Mouse (Mus musculus) forebrain, embryonic 15.5 days (tissue): ENCODE results near the gene Rpn2. TPM values are rescaled to one million over a fixed set of nuclear protein-coding genes. Genes with fewer than 3 reads are reported as not detected.
A peak's percentile ranks its signal among the peaks of the same experiment; 100 is the strongest.

ENCODE experiments used
- ATAC-seq: fragments of 200-750 bp; cut with Nextera tagmentation; replicated peaks from 2 replicates; pipeline ENCODE4 v1.8.0; 2017; ENCODE audit warnings: mild to moderate bottlenecking, moderate TSS enrichment, moderate library complexity
- H3K27ac ChIP-seq: fragments of 300-500 bp; sonication (generic); replicated peaks from 2 replicates; pipeline ENCODE4 v1.5.1; 2015; ENCODE audit warnings: mild to moderate bottlenecking, inconsistent platforms
- H3K27me3 ChIP-seq: fragments of 300-500 bp; sonication (generic); 2 replicates; pipeline ENCODE4 v1.6.1; 2015; ENCODE audit warnings: inconsistent platforms
- H3K36me3 ChIP-seq: fragments of 300-500 bp; sonication (generic); 2 replicates; pipeline ENCODE4 v1.6.1; 2015; ENCODE audit warnings: mild to moderate bottlenecking, inconsistent platforms
- H3K4me1 ChIP-seq: fragments of 300-500 bp; sonication (generic); 2 replicates; pipeline ENCODE4 v1.6.1; 2015; ENCODE audit warnings: inconsistent platforms
- H3K4me2 ChIP-seq: fragments of 300-500 bp; sonication (generic); replicated peaks from 2 replicates; pipeline ENCODE4 v1.6.1; 2015; ENCODE audit warnings: mild to moderate bottlenecking, inconsistent platforms
- H3K4me3 ChIP-seq: fragments of 300-500 bp; sonication (generic); 2 replicates; pipeline ENCODE4 v1.5.1; 2015; ENCODE audit warnings: mild to moderate bottlenecking, inconsistent platforms
- H3K9ac ChIP-seq: fragments of 300-500 bp; sonication (generic); replicated peaks from 2 replicates; pipeline ENCODE4 v1.6.1; 2015; ENCODE audit warnings: mild to moderate bottlenecking, inconsistent platforms
- H3K9me3 ChIP-seq: fragments of 300-500 bp; sonication (generic); 2 replicates; pipeline ENCODE4 v1.6.1; 2016; ENCODE audit warnings: inconsistent platforms
- WGBS: fragments of 180-500 bp; shearing (Covaris S2); methylation state at CpG from one replicate; pipeline ENCODE4 v1.1.7; 2015; ENCODE audit warnings: mixed read lengths; 5-methylcytosine and 5-hydroxymethylcytosine counted together
- polyA plus RNA-seq: library from polyadenylated mRNA; unstranded; fragments of >200 nt; fragmentation: Nextera tagmentation; extraction: Ambion mirVana; gene quantifications from 2 replicates; pipeline ENCODE4 v1.2.1, GENCODE M21; 2015

Rpn2 gene
- polyA plus RNA-seq, 1 experiment from 2014 or later: 187 TPM

DNA sequence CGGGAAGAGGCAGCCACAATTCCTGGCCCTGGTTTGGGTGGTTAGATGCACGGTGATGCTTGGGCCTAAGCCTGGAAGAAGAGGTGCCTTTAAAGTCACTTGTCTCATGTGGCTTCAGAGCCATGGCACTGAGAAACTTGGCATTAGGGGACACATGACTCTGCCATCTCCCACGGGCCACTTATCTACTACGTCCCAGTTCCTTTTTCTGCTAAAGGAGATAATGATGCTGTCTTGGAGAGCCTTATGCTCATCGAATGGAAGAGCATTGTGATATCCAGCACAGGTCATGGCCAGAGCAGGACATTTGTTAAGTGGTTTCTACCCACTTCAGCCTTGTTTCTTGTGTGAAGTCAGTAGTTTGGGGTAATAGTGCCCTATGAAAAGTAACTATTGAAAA, 10.2 kb downstream of the Rpn2 start:
- no peak overlapping the region for H3K4me3 ChIP-seq
- H3K4me1 ChIP-seq: peaks cover 5% of the 10 kb centered on the region; the same call in 1 of the 2 replicates
- H3K27me3 ChIP-seq: no peaks in the 10 kb centered on the region
- no peaks in the 10 kb centered on the region for H3K9me3 ChIP-seq
- H3K9ac ChIP-seq: no peak overlapping the region
- H3K4me2 ChIP-seq: no peak overlapping the region
- 93% methylated on average over 5 of the region's 5 CpGs for WGBS
- ATAC-seq: no peak
- peaks cover 63% of the 10 kb centered on the region for H3K36me3 ChIP-seq
- H3K27ac ChIP-seq: no peak overlapping the region

DNA sequence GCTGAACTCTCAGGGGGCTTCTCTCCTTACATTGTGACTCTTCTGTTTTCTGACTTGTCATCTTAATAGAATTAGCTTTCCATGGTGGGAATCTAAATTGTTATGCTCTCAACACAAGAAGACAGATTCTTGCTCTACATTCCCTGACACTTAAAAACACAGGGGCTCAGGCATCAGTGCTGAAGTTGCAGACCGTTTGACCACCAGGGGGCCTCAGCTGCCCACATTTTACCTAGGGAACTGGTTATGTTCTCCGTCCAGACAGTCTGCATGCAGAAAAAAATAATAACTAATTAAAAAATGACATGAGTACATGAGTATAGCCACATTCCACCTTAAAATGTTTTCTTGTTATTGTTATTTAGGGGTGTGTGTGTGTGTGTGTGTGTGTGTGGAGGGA, 13.3 kb downstream of the Rpn2 start:
- no peak for ATAC-seq
- Histone ChIP-seq H3K4me1 (peaks cover 34% of the 10 kb centered on the region), H3K4me3 (no peak overlapping the region), H3K27me3 (no peaks in the 10 kb centered on the region), H3K36me3 (peaks cover 55% of the 10 kb centered on the region), H3K9me3 (no peaks in the 10 kb centered on the region), H3K27ac (no peak overlapping the region), H3K9ac (no peak overlapping the region), H3K4me2 (no peak overlapping the region)
- WGBS: 3% methylated on average over 2 of the region's 2 CpGs

DNA sequence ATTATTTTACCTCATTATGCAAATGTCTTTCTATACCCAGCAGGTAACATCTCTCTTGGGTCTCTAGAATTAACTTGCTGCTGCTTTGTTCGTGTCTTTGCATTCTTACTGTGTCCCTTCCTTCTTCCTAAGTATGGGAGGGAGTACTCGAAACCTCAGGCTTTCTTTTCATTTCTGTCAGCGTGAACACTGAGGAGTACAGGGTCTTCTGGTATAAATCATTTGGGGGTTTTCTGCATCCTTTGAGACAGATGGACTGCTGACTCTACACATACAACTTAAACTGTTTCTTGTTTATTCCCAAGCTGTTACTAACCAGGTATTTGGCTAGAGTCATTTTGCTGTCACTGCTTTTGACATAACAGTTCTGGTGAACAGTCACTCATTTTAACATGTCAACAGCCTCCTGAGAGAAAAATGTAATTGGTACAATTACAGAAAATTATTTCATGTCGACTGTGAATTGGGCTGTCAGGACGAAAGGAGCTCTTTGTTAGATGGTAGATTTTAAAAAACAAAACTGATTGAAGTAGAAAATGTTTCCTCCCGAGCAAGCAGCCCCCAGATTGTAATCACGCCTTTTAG, 17.4 kb downstream of the Rpn2 start:
- Histone ChIP-seq H3K4me2 (no peak overlapping the region), H3K27ac (peak overlapping the region; percentile 77), H3K27me3 (no peaks in the 10 kb centered on the region), H3K36me3 (peaks cover 63% of the 10 kb centered on the region), H3K9me3 (no peaks in the 10 kb centered on the region), H3K4me3 (no peak overlapping the region), H3K4me1 (peaks cover 36% of the 10 kb centered on the region), H3K9ac (no peak overlapping the region)
- peak; percentile 73 for ATAC-seq
- WGBS: 36% methylated on average over 7 of the region's 7 CpGs

DNA sequence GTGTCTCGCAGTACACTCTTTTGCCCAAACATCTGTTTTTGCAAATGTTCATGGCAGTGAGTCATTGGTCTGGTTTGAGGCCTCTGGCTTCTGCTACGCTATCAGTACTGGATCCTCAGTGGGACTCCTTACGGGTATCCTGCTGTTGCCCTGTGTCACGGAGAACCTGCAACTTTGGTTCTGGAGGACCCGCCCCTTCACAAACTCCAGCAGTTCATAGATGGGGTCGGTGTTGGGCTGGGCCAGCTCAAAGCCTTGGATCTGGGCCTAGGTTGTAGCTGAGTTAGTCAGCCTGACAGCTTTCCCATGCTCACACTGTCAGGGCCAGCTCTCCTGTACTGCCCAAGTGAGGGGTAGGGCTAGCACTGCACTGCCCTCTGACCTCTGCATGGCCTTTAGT, 21.2 kb downstream of the Rpn2 start:
- Histone ChIP-seq H3K36me3 (peaks cover 65% of the 10 kb centered on the region), H3K9ac (no peak overlapping the region), H3K27me3 (no peaks in the 10 kb centered on the region), H3K4me3 (no peak overlapping the region), H3K9me3 (no peaks in the 10 kb centered on the region), H3K27ac (no peak overlapping the region), H3K4me1 (peaks cover 25% of the 10 kb centered on the region), H3K4me2 (no peak overlapping the region)
- ATAC-seq: no peak
- 94% methylated on average over 6 of the region's 6 CpGs for WGBS

DNA sequence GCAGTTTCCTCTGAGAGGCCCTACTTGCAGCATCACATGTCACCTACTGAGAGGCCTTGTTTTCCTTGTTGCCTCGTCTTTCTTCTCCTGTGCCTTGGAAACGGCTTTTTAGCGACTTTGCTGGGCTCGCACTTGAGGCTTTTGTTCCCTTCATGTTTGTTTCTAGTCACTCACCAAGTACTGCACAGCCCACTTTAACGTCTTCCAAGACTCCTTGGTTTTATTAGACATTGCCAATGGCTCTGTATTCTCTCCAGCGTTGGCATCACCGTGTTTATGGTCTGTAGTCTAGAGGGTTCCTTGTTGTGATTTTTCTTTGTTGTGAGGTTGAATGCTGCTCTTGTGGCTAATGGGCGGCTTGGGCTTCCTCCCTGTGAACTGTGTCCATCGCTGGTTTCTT, 24.3 kb downstream of the Rpn2 start:
- 21% methylated on average over 9 of the region's 9 CpGs for WGBS

DNA sequence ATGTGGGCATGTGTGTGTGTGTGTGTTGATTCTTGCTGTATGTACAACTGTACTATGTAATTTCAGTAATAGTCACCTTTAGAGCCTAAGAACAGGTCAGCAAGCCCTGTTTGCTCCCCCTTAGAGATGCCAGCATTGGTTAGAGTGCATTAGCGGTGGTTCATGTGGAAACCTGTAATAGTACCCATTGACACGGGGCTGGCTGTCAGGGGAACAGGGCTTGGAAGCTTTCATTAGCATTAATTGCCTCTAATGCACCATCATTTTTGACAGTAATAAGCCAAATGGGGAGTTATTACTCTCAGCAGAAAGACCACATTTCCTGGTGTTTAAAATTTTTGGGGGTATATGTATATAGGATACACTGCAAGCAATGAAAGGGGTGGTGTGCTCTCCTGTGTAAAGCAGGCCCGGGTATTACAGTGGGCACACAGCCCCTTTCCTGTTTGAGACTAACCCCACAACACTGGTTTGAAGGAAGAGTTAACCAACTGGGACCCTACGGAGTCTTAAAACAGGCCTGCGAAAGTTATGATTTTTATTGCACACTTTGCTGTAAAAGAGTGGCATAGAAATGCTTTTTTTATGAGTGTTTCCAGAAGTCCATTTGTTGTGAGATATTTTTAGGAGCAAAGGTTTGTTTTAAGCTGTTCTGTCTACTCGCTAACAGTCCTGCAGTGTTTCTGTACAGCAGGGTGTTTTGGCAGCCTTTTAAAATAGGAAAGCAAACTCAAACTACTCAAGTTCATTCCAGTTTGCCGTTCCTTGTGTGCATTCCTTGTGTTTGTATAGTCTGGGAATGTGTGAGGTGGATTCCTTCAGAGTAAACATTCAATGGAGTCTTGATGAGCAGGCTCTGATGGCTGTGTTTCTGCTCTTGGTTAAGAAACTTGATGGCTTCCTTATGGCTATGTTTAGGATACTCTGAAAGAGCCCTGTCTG, 27.5 kb downstream of the Rpn2 start:
- 63% methylated on average over 7 of the region's 7 CpGs for WGBS
- H3K9ac ChIP-seq: no peak overlapping the region
- peaks cover 34% of the 10 kb centered on the region for H3K4me1 ChIP-seq
- H3K4me3 ChIP-seq: no peak overlapping the region
- peaks cover 32% of the 10 kb centered on the region for H3K36me3 ChIP-seq
- no peaks in the 10 kb centered on the region for H3K27me3 ChIP-seq
- no peaks in the 10 kb centered on the region for H3K9me3 ChIP-seq
- H3K4me2 ChIP-seq: no peak overlapping the region
- H3K27ac ChIP-seq: peak overlapping the region; percentile 53
- ATAC-seq: peak; percentile 60; the same call in 1 of the 2 replicates

More for the DNA sequence above, 24.3 kb downstream of the Rpn2 start:
- H3K9ac ChIP-seq: no peak overlapping the region
- H3K36me3 ChIP-seq: peaks cover 56% of the 10 kb centered on the region
- 0 out of 2 replicates have a peak overlapping the region, but pooled peaks have one; percentile 4 for H3K27ac ChIP-seq
- no peak overlapping the region for H3K4me3 ChIP-seq
- no peak overlapping the region for H3K4me2 ChIP-seq
- no peaks in the 10 kb centered on the region for H3K27me3 ChIP-seq
- no peaks in the 10 kb centered on the region for H3K9me3 ChIP-seq
- H3K4me1 ChIP-seq: peaks cover 25% of the 10 kb centered on the region
- no peak for ATAC-seq

DNA sequence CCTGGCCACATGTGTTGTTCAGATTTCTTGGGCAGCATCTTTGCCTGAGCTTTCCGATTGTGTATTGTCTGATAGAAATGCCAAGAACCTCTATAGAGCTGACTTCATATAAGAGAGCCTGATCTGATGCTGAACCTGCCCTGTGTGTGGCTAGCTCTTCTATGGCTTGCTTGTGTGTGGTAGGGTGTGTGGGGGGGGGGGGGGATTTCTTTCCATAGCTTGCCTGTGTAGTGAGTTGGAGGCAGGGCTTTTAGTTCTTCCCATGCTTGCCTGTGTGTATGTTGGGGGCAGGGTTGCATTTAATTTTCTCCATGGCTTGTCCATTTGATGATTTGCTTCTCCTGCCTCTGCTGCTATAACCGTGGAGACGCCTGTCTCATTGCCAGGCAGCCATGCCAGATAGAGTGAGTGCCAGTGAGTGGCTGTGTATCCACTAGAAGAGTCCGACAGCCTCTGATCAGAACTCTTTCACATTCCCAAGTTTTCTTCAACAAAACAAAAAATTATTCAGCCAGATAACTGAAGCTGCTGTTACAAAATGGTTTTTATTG, 29.0 kb downstream of the Rpn2 start:
- Histone ChIP-seq H3K27me3 (no peaks in the 10 kb centered on the region), H3K9me3 (no peaks in the 10 kb centered on the region), H3K4me1 (peaks cover 39% of the 10 kb centered on the region), H3K4me3 (no peak overlapping the region), H3K4me2 (no peak overlapping the region), H3K36me3 (peaks cover 31% of the 10 kb centered on the region), H3K27ac (peak overlapping the region; percentile 53), H3K9ac (no peak overlapping the region)
- 41% methylated on average over 4 of the region's 4 CpGs for WGBS
- peak; percentile 26; the same call in 1 of the 2 replicates for ATAC-seq

DNA sequence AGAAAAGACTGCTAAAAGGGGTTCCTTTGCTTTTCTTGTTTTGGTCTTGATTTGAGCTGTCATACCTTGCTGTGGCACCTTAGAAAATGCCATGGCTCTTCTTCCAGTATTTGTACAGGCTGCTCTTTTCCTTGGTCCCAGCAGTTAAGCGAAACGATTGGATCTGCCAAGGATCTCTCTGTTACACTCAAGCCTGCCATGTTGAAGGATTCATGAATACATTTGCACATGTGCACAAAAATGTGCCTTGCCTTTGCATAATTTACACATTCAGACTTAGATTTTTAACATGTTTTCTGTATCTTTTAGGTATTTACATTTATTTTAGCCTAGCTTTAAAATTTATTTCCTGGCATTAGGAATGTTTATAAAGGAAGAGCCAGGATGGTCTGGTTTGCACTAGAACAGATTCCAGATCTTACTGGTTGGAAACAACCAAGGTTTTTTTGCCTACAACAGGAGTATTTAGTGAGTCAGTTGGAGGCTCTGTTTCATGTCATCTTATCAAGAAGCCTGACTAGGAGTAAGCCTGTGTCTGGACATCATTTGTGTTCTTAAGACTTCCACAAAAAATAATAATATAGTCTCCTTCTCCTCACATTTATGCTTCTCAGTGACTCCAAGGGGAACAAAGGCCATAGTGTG, 29.6 kb downstream of the Rpn2 start:
- Histone ChIP-seq H3K4me2 (no peak overlapping the region), H3K27ac (peak overlapping the region; percentile 53), H3K9me3 (no peaks in the 10 kb centered on the region), H3K27me3 (no peaks in the 10 kb centered on the region), H3K4me3 (no peak overlapping the region), H3K36me3 (peaks cover 30% of the 10 kb centered on the region), H3K9ac (no peak overlapping the region), H3K4me1 (peaks cover 41% of the 10 kb centered on the region)
- WGBS: 37% methylated on average over 2 of the region's 2 CpGs
- ATAC-seq: no peak

DNA sequence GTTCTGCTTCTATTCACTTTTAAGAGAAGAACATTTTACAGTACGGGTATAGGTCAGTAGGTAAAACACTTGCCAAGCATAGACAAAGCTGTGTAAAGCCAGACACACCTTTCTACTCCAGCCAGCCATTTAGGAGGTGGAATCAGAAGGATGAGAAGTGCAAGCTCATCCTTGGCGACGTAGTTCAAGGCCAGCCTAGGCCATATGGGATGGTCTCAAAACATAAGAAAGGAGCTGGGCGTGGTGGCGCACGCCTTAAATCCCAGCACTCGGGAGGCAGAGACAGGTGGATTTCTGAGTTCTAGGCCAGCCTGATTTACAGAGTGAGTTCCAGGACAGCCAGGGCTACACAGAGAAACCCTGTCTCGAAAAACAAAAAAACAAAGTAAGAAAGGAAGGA, 30.8 kb downstream of the Rpn2 start:
- Histone ChIP-seq H3K9ac (no peak overlapping the region), H3K4me2 (no peak overlapping the region), H3K27ac (no peak overlapping the region), H3K4me1 (peaks cover 54% of the 10 kb centered on the region), H3K9me3 (no peaks in the 10 kb centered on the region), H3K4me3 (no peak overlapping the region), H3K27me3 (no peaks in the 10 kb centered on the region), H3K36me3 (peaks cover 23% of the 10 kb centered on the region)
- 96% methylated on average over 8 of the region's 8 CpGs for WGBS
- no peak for ATAC-seq

DNA sequence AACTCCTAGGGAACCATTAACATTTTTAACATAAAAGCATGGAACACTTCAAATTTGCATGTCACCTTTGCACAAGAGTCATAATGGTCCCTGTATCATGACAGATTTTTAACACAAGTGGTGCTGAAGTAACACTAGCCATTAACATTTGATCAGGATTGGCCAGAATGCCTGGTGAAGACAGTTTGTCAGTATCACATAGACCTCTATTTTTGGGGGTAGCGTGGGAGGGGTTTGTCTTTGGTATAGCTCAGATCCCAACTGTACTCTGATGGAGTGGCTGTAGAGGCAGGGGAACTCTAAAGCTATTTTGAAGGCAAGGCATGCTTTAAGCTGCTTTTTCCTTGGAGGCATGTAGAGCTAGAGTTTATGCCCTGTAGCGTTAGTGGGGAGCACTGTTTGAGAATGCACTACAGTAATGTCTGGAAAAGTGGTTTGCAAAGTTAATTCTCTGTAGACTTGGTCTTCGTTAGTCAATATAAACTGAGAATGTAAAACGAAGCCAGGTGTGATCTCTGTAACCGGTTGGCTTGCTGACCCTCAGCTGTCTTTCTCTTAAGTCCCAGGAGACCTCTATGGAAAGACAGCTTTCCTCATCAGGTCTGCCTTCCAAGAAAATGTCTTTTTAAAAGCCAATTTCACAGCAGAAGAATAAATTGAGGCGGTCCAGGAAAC, 32.3 kb downstream of the Rpn2 start:
- H3K9me3 ChIP-seq: no peaks in the 10 kb centered on the region
- no peak overlapping the region for H3K4me2 ChIP-seq
- WGBS: 83% methylated on average over 6 of the region's 6 CpGs
- peaks cover 32% of the 10 kb centered on the region for H3K36me3 ChIP-seq
- ATAC-seq: no peak
- H3K27ac ChIP-seq: no peak overlapping the region
- peaks cover 62% of the 10 kb centered on the region for H3K4me1 ChIP-seq
- no peak overlapping the region for H3K4me3 ChIP-seq
- no peak overlapping the region for H3K9ac ChIP-seq
- H3K27me3 ChIP-seq: no peaks in the 10 kb centered on the region

DNA sequence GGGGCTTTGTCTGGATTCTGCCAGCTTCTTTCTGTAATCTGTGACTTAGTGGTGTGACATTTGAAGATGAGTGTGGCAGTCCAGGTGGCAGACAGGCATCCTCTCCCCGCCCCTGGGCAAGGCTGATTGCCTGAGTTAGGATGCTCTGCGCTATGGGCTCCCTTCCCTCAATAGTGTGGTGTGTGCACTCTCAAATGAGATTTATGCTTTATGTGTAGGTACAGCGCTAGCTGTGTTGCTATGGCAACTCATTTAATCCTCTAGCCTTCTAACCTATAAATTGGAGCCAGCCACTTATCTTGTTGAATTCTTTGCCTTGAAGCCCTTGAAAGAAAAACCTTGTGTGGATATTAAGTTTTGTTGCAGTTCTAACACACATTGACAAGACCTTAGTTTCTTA, 34.9 kb downstream of the Rpn2 start:
- no peak overlapping the region for H3K4me2 ChIP-seq

More for the DNA sequence above, 34.9 kb downstream of the Rpn2 start:
- H3K4me1 ChIP-seq: peaks cover 54% of the 10 kb centered on the region
- H3K4me3 ChIP-seq: no peak overlapping the region
- no peaks in the 10 kb centered on the region for H3K27me3 ChIP-seq
- H3K9ac ChIP-seq: no peak overlapping the region
- peak overlapping the region; percentile 51 for H3K27ac ChIP-seq
- 36% methylated on average over 3 of the region's 3 CpGs for WGBS
- 0 out of 2 replicates have a peak, but pooled peaks have one; percentile 51 for ATAC-seq
- H3K36me3 ChIP-seq: peaks cover 53% of the 10 kb centered on the region
- H3K9me3 ChIP-seq: no peaks in the 10 kb centered on the region
